Mouse (Mus musculus): ENCODE data around the gene Nt5c. TPM values are rescaled to one million over a fixed set of nuclear protein-coding genes. Genes with fewer than 3 reads are reported as not detected.

Gene Nt5c
- polyA plus RNA-seq, 1 experiment from 2014 or later: 81.6 TPM

GRCm38 (mm10) chr11:115446906-115447305 is 44.8 kb downstream of the Nt5c start:
- Histone ChIP-seq H3K4me2 (replicated peaks) (no peak overlapping the region), H3K27me3 (no peaks in the 10 kb centered on the region), H3K4me1 (no peaks in the 10 kb centered on the region; the same call in 1 of the 2 replicates), H3K36me3 (no peaks in the 10 kb centered on the region), H3K9me3 (no peaks in the 10 kb centered on the region), H3K9ac (replicated peaks) (no peak overlapping the region), H3K27ac (replicated peaks) (no peak overlapping the region), H3K4me3 (no peak overlapping the region)
- ATAC-seq (ENCODE audit: low FRiP score, low read depth): no peak
- 91% methylated on average over 3 of the region's 3 CpGs for WGBS

GRCm38 (mm10) chr11:115441417-115441816 is 50.2 kb downstream of the Nt5c start:
- H3K4me2 ChIP-seq (replicated peaks): no peak overlapping the region
- H3K4me1 ChIP-seq: peaks cover 6% of the 10 kb centered on the region
- 0 out of 2 replicates have a peak, but pooled peaks cover 5% of the 10 kb centered on the region for H3K9me3 ChIP-seq
- WGBS: 55% methylated on average over 15 of the region's 15 CpGs
- ATAC-seq (ENCODE audit: low FRiP score, low read depth): no peak
- H3K27ac ChIP-seq (replicated peaks): no peak overlapping the region
- no peaks in the 10 kb centered on the region for H3K36me3 ChIP-seq
- H3K9ac ChIP-seq (replicated peaks): no peak overlapping the region
- no peaks in the 10 kb centered on the region for H3K27me3 ChIP-seq
- no peak overlapping the region for H3K4me3 ChIP-seq

Small RNAs within 50 kb of the gene (microRNA-seq; reads per million reads assigned to microRNA genes)
- gene Mir3968: not detected

Other genes with a start within 250 kb of the Nt5c start
- 0.06 and 0.17 TPM in 2 replicates for gene Grin2c, start 224.6 kb downstream of the Nt5c start, polyA plus RNA-seq (2016; fragmentation: Nextera tagmentation; extraction: Ambion mirVana)
- gene Fdxr, start 214.8 kb downstream of the Nt5c start, polyA plus RNA-seq (2016; fragmentation: Nextera tagmentation; extraction: Ambion mirVana): 15.9 and 18.4 TPM in 2 replicates
- gene Fads6, start 194.2 kb downstream of the Nt5c start, polyA plus RNA-seq (2016; fragmentation: Nextera tagmentation; extraction: Ambion mirVana): 0.11 and 0.18 TPM in 2 replicates
- gene Otop2, start 184.7 kb downstream of the Nt5c start, polyA plus RNA-seq (2016; fragmentation: Nextera tagmentation; extraction: Ambion mirVana): not detected in 2 replicates
- gene Ush1g, start 169.8 kb downstream of the Nt5c start, polyA plus RNA-seq (2016; fragmentation: Nextera tagmentation; extraction: Ambion mirVana): 0.05 TPM in 1 of 2 replicates, not detected in the other
- gene Otop3, start 157.1 kb downstream of the Nt5c start, polyA plus RNA-seq (2016; fragmentation: Nextera tagmentation; extraction: Ambion mirVana): 0.28 and 0.43 TPM in 2 replicates
- 32.9 and 38.6 TPM in 2 replicates for gene Hid1, start 124.1 kb downstream of the Nt5c start, polyA plus RNA-seq (2016; fragmentation: Nextera tagmentation; extraction: Ambion mirVana)
- gene Cdr2l, start 109.9 kb downstream of the Nt5c start, polyA plus RNA-seq (2016; fragmentation: Nextera tagmentation; extraction: Ambion mirVana): 32.4 and 36.6 TPM in 2 replicates
- gene Mrpl58, start 88.1 kb downstream of the Nt5c start, polyA plus RNA-seq (2016; fragmentation: Nextera tagmentation; extraction: Ambion mirVana): 234 and 265 TPM in 2 replicates
- gene Atp5h, start 71.9 kb downstream of the Nt5c start, polyA plus RNA-seq (2016; fragmentation: Nextera tagmentation; extraction: Ambion mirVana): 873 and 889 TPM in 2 replicates
- 32.0 and 40.4 TPM in 2 replicates for gene Kctd2, start 71.7 kb downstream of the Nt5c start, polyA plus RNA-seq (2016; fragmentation: Nextera tagmentation; extraction: Ambion mirVana)
- gene Trim80, start 51.3 kb downstream of the Nt5c start, polyA plus RNA-seq (2016; fragmentation: Nextera tagmentation; extraction: Ambion mirVana): not detected in 2 replicates
- gene Slc16a5, start 29.4 kb downstream of the Nt5c start, polyA plus RNA-seq (2016; fragmentation: Nextera tagmentation; extraction: Ambion mirVana): 0.20 and 0.30 TPM in 2 replicates
- 10.3 and 13.1 TPM in 2 replicates for gene Armc7, start 16.2 kb downstream of the Nt5c start, polyA plus RNA-seq (2016; fragmentation: Nextera tagmentation; extraction: Ambion mirVana)
- 1,008 and 1,026 TPM in 2 replicates for gene Jpt1, start 22.5 kb upstream of the Nt5c start, polyA plus RNA-seq (2016; fragmentation: Nextera tagmentation; extraction: Ambion mirVana)
- gene Sumo2, start 44.4 kb upstream of the Nt5c start, polyA plus RNA-seq (2016; fragmentation: Nextera tagmentation; extraction: Ambion mirVana): 1,412 and 1,429 TPM in 2 replicates
- gene Nup85, start 72.6 kb upstream of the Nt5c start, polyA plus RNA-seq (2016; fragmentation: Nextera tagmentation; extraction: Ambion mirVana): 168 and 172 TPM in 2 replicates
- 85.7 and 89.0 TPM in 2 replicates for gene Mrps7, start 112.1 kb upstream of the Nt5c start, polyA plus RNA-seq (2016; fragmentation: Nextera tagmentation; extraction: Ambion mirVana)
- gene Gga3, start 112.2 kb upstream of the Nt5c start, polyA plus RNA-seq (2016; fragmentation: Nextera tagmentation; extraction: Ambion mirVana): 34.6 and 37.2 TPM in 2 replicates
- gene Mif4gd, start 121.1 kb upstream of the Nt5c start, polyA plus RNA-seq (2016; fragmentation: Nextera tagmentation; extraction: Ambion mirVana): 12.2 and 15.1 TPM in 2 replicates
- gene Slc25a19, start 136.4 kb upstream of the Nt5c start, polyA plus RNA-seq (2016; fragmentation: Nextera tagmentation; extraction: Ambion mirVana): 26.2 and 26.9 TPM in 2 replicates
- gene Grb2, start 216.7 kb upstream of the Nt5c start, polyA plus RNA-seq (2016; fragmentation: Nextera tagmentation; extraction: Ambion mirVana): 137 and 149 TPM in 2 replicates